Mouse (Mus musculus): ENCODE measurements around the gene Krt82. TPM values are rescaled to one million over a fixed set of nuclear protein-coding genes. Genes with fewer than 3 reads are reported as not detected.

Gene Krt82
- not detected in 2 replicates for total RNA-seq (2014; rRNA removed)
- polyA plus RNA-seq (2015; fragmentation: Nextera tagmentation; extraction: Ambion mirVana): not detected in 2 replicates

DNA sequence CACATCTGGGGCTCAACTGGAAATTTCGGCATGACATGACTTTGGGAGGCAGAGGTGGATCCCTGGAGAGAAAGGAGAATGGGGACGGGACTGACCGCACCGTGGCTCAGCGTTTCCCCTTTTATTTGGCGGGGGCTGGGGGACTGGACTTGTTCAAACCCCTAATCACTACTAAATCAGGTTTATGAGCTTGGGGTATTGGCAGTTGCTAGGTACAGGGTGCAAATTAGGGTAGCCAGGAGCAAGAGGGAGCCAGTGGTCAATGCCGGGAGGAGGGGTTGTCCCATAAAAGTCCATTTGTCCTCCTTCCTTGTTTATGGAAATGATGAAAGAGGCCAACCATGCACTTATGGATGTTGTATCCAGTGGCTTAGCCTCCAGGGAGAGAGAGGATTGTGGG lies at the start of gene Krt82:
Krt82 (minus strand) TSS at position 101 of the 400 bp plus-strand sequence.
- DNase-seq (ENCODE audit: low spot score) (no peak), ATAC-seq (no peak)
- no peak within 1 kb of the TSS for H3K9ac ChIP-seq (replicated peaks; ENCODE audit: low read length)
- no peaks in the 10 kb centered on the region for H3K9me3 ChIP-seq (ENCODE audit: low read length)
- TF ChIP-seq CTCF (IDR thresholded peaks at IDR 0.05; ENCODE audit: low read depth): no peak
- WGBS: 84% methylated on average over 7 of the region's 7 CpGs
- H3K36me3 ChIP-seq (ENCODE audit: insufficient read depth, low read length): no peaks in the 10 kb centered on the region
- H3K4me1 ChIP-seq (ENCODE audit: insufficient read depth, low read length): peaks cover 6% of the 10 kb centered on the region; the same call in 1 of the 2 replicates
- H3K4me2 ChIP-seq (ENCODE audit: low read depth, low read length): no peak within 1 kb of the TSS
- H3K4me3 ChIP-seq (ENCODE audit: low read length): no peak within 1 kb of the TSS
- H3K27ac ChIP-seq: no peak within 1 kb of the TSS
- no peaks in the 10 kb centered on the region for H3K27me3 ChIP-seq (ENCODE audit: insufficient read depth, low read length)

DNA sequence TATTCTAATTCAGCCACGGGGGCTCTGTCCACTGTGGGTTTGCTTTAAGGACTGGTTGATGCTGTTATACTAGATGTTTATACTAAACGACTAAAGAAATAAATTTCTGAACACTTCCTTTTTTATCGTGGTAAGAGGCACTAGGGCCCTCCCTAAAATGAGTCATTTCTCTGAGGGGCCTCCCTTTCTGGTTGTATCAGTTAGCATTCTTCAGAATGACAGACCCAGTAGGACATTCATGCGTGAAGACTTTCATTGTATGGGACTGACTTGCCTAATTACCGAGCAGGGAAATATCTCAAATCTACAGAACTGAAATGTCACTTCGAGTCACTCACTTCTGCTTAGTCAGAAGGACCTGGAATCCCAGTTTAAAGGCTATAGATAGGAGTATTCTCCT lies 48.7 kb upstream of the Krt82 start:
- no peak for TF ChIP-seq CTCF (IDR thresholded peaks at IDR 0.05; ENCODE audit: low read depth)
- Histone ChIP-seq H3K9me3 (ENCODE audit: low read length) (no peaks in the 10 kb centered on the region), H3K27me3 (ENCODE audit: insufficient read depth, low read length) (no peaks in the 10 kb centered on the region), H3K4me2 (ENCODE audit: low read depth, low read length) (no peak overlapping the region), H3K27ac (no peak overlapping the region), H3K4me1 (ENCODE audit: insufficient read depth, low read length) (no peaks in the 10 kb centered on the region), H3K36me3 (ENCODE audit: insufficient read depth, low read length) (no peaks in the 10 kb centered on the region), H3K9ac (replicated peaks; ENCODE audit: low read length) (no peak overlapping the region), H3K4me3 (ENCODE audit: low read length) (no peak overlapping the region)
- WGBS: 51% methylated on average over 6 of the region's 6 CpGs
- ATAC-seq (no peak), DNase-seq (ENCODE audit: low spot score) (no peak)

DNA sequence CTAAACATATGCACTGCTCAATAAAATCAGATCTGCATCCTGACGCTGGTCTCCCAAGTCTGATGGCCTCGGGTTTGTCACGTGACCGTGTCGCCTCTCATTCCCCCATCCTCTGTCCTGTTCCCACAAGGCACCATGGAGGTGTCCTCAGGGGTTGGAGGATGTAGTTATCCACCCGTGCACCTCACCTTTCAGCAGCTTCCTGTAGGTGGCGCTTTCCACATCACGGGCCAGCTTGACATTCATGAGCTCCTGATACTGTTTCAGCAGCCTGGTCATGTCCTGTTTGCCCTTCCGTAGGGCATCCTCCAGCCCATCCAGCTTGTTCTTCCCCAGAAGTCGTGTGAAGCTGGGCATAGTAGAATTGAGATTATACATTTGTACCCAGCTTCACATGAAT lies 37.7 kb upstream of the Krt82 start:
- no peak overlapping the region for H3K4me2 ChIP-seq (ENCODE audit: low read depth, low read length)
- ATAC-seq (no peak), DNase-seq (ENCODE audit: low spot score) (no peak)
- no peaks in the 10 kb centered on the region for H3K27me3 ChIP-seq (ENCODE audit: insufficient read depth, low read length)
- H3K4me3 ChIP-seq (ENCODE audit: low read length): no peak overlapping the region
- peak; percentile 18; the same call in 1 of the 2 replicates for TF ChIP-seq CTCF (IDR thresholded peaks at IDR 0.05; ENCODE audit: low read depth)
- WGBS: 79% methylated on average over 10 of the region's 10 CpGs
- no peaks in the 10 kb centered on the region for H3K36me3 ChIP-seq (ENCODE audit: insufficient read depth, low read length)
- H3K9ac ChIP-seq (replicated peaks; ENCODE audit: low read length): no peak overlapping the region
- no peak overlapping the region for H3K27ac ChIP-seq
- no peaks in the 10 kb centered on the region for H3K9me3 ChIP-seq (ENCODE audit: low read length)
- H3K4me1 ChIP-seq (ENCODE audit: insufficient read depth, low read length): no peaks in the 10 kb centered on the region

DNA sequence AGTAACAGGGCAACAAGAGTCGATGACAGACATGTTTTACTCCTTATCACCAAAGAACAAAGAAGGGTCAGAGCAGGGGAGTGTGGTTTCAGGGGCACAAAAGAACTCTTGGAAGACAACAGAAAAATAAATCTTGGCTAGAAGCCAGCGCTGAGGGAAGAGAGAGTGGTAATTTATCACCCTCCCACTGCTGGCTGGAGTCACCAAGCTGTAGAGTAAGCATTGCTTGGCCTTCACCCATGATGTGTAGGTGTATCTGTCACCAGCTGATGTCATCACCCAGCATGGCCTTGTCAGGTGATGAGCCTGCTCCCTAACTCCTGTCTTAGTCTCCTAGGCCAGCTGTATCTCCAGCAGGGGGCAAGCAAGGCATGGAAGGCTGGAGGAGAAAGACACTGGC lies 34.0 kb upstream of the Krt82 start:
- no peaks in the 10 kb centered on the region for H3K4me1 ChIP-seq (ENCODE audit: insufficient read depth, low read length)
- DNase-seq (ENCODE audit: low spot score) (no peak), ATAC-seq (no peak)
- no peak overlapping the region for H3K4me3 ChIP-seq (ENCODE audit: low read length)
- no peak overlapping the region for H3K9ac ChIP-seq (replicated peaks; ENCODE audit: low read length)
- TF ChIP-seq CTCF (IDR thresholded peaks at IDR 0.05; ENCODE audit: low read depth): no peak
- H3K27ac ChIP-seq: no peak overlapping the region
- no peak overlapping the region for H3K4me2 ChIP-seq (ENCODE audit: low read depth, low read length)
- WGBS: 44% methylated on average over 2 of the region's 2 CpGs
- H3K36me3 ChIP-seq (ENCODE audit: insufficient read depth, low read length): no peaks in the 10 kb centered on the region
- H3K9me3 ChIP-seq (ENCODE audit: low read length): no peaks in the 10 kb centered on the region
- H3K27me3 ChIP-seq (ENCODE audit: insufficient read depth, low read length): no peaks in the 10 kb centered on the region

DNA sequence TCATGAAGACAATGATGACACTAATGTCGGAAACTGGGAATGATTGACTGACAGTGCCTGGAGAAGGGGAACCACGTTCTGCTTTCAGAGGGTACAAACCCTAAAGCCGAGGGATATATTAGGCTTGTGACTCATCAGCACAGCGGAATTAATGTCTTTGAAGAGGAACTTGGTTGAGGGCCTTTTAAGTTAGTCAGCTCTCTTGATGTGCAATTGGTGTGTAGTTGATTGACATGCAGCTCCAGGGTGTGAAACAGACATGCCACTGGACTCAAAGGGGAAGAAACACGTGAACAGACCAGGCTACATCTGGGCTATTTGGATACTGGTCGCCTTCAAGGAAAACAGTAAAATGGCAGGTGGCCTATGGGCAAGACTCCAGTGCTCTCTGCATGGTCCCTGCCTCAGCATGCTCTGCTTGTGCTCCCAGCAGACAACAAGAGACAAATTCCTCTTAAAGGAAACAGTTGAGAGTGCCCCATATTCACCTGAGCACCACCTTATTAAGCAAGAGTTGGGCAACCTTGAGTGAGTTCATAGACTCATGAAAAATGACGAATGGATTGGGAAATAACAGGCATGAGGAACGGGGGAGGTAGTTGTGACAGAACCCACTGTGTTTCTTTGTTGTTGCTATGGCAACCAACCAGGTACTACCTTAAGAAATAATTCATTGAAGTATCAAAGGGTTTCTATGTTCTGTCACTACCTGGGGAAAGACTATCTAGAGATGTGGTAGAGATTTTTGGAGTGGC lies 32.9 kb upstream of the Krt82 start:
- H3K9ac ChIP-seq (replicated peaks; ENCODE audit: low read length): no peak overlapping the region
- H3K4me1 ChIP-seq (ENCODE audit: insufficient read depth, low read length): no peaks in the 10 kb centered on the region
- H3K4me3 ChIP-seq (ENCODE audit: low read length): no peak overlapping the region
- no peak for DNase-seq (ENCODE audit: low spot score)
- TF ChIP-seq CTCF (IDR thresholded peaks at IDR 0.05; ENCODE audit: low read depth): no peak
- H3K36me3 ChIP-seq (ENCODE audit: insufficient read depth, low read length): no peaks in the 10 kb centered on the region
- H3K27ac ChIP-seq: no peak overlapping the region
- no peak for ATAC-seq
- 77% methylated on average over 8 of the region's 8 CpGs for WGBS
- no peak overlapping the region for H3K4me2 ChIP-seq (ENCODE audit: low read depth, low read length)
- no peaks in the 10 kb centered on the region for H3K9me3 ChIP-seq (ENCODE audit: low read length)
- no peaks in the 10 kb centered on the region for H3K27me3 ChIP-seq (ENCODE audit: insufficient read depth, low read length)

DNA sequence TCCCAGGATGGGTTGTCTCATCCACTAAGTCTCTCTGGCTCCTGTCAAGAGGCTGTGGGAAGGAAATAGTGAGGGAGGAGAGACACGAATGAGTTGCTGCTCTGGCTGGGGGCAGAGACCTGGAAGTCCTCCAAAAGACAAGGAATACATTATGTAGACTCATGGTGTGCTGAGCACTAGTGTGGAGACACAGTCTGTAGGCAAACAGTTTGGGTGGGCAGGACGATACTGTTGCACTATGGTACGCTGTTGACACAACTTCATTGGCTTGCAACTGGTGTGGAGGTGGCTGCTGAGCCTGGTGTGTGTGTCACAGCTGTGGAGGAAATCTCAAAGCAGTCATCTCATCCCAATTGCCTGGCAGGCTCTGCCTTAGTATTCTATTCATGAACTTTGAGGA lies 31.2 kb upstream of the Krt82 start:
- no peaks in the 10 kb centered on the region for H3K9me3 ChIP-seq (ENCODE audit: low read length)
- 64% methylated on average over 3 of the region's 3 CpGs for WGBS
- H3K4me2 ChIP-seq (ENCODE audit: low read depth, low read length): no peak overlapping the region
- DNase-seq (ENCODE audit: low spot score) (no peak), ATAC-seq (no peak)
- H3K4me3 ChIP-seq (ENCODE audit: low read length): no peak overlapping the region
- no peaks in the 10 kb centered on the region for H3K27me3 ChIP-seq (ENCODE audit: insufficient read depth, low read length)
- H3K36me3 ChIP-seq (ENCODE audit: insufficient read depth, low read length): no peaks in the 10 kb centered on the region
- H3K4me1 ChIP-seq (ENCODE audit: insufficient read depth, low read length): no peaks in the 10 kb centered on the region
- TF ChIP-seq CTCF (IDR thresholded peaks at IDR 0.05; ENCODE audit: low read depth): no peak
- H3K9ac ChIP-seq (replicated peaks; ENCODE audit: low read length): no peak overlapping the region
- no peak overlapping the region for H3K27ac ChIP-seq

DNA sequence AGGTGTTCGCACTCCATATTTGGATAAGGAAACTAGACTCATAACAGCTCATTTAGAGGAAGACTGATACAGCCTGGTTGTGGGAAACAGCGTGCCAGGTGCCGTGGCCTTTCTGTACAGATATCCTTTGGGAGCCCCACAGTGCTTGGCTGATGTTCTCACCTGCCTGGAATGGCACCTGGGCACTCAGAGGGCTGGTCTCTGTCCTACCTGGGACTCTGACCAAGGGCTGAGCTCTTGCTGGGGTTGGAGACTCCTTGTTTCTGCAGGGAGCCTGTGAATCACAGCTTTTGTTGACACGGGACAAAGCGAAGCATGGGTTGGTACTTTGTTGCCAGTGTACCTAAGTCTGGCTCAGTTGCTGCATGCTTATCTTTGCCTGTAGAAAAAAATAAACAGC lies 25.0 kb upstream of the Krt82 start:
- Histone ChIP-seq H3K9me3 (ENCODE audit: low read length) (no peaks in the 10 kb centered on the region), H3K36me3 (ENCODE audit: insufficient read depth, low read length) (no peaks in the 10 kb centered on the region), H3K4me3 (ENCODE audit: low read length) (no peak overlapping the region), H3K4me1 (ENCODE audit: insufficient read depth, low read length) (no peaks in the 10 kb centered on the region), H3K4me2 (ENCODE audit: low read depth, low read length) (no peak overlapping the region), H3K9ac (replicated peaks; ENCODE audit: low read length) (no peak overlapping the region), H3K27ac (no peak overlapping the region), H3K27me3 (ENCODE audit: insufficient read depth, low read length) (no peaks in the 10 kb centered on the region)
- 88% methylated on average over 5 of the region's 5 CpGs for WGBS
- DNase-seq (ENCODE audit: low spot score) (no peak), ATAC-seq (no peak)
- no peak for TF ChIP-seq CTCF (IDR thresholded peaks at IDR 0.05; ENCODE audit: low read depth)

Measured in hindbrain, postnatal 0 days (tissue).